Mouse (Mus musculus): Measurements from ENCODE around the gene Foxa1. TPM values are rescaled to one million over a fixed set of nuclear protein-coding genes. Genes with fewer than 3 reads are reported as not detected.

The Foxa1 gene
- not detected for total RNA-seq (2021)

GRCm38 (mm10) chr12:57546415-57547201, at the start of gene Foxa1:
Gene Foxa1, minus strand, starts transcription at chr12:57546916.
- no peak for DNase-seq
- intact Hi-C loops (cut with DNase I), result no loop called here

- intact Hi-C loops (cut with DNase I), result no loop called here
- DNase-seq, result peak; percentile 45
These were observed 29.4 kb upstream of the Foxa1 start for GRCm38 (mm10) chr12:57575931-57576628.

GRCm38 (mm10) chr12:57572415-57572814, 25.7 kb upstream of the Foxa1 start:
- DNase-seq, result no peak
- intact Hi-C loops (cut with DNase I), result no loop called here

GRCm38 (mm10) chr12:57571773-57572172, 25.1 kb upstream of the Foxa1 start:
- no peak for DNase-seq

GRCm38 (mm10) chr12:57563909-57564308, 17.2 kb upstream of the Foxa1 start, which contains the start of gene Ttc6:
Gene Ttc6, plus strand, starts transcription at chr12:57564113.
- intact Hi-C loops (cut with DNase I), result no loop called here
- no peak for DNase-seq

More at GRCm38 (mm10) chr12:57571773-57572172, 25.1 kb upstream of the Foxa1 start:
- intact Hi-C loops (cut with DNase I), result no loop called here

- no peak for DNase-seq
- intact Hi-C loops (cut with DNase I), result no loop called here
These were observed 7.4 kb upstream of the Foxa1 start for GRCm38 (mm10) chr12:57554091-57554490.

GRCm38 (mm10) chr12:57552286-57552685, 5.6 kb upstream of the Foxa1 start:
- intact Hi-C loops (cut with DNase I), result no loop called here
- DNase-seq, result no peak

GRCm38 (mm10) chr12:57550881-57551280, 4.2 kb upstream of the Foxa1 start:
- intact Hi-C loops (cut with DNase I), result no loop called here
- no peak for DNase-seq

- DNase-seq, result no peak
- intact Hi-C loops (cut with DNase I), result no loop called here
These were observed 3.6 kb upstream of the Foxa1 start for GRCm38 (mm10) chr12:57550181-57550808.

- no peak for DNase-seq
- intact Hi-C loops (cut with DNase I), result no loop called here
These were observed 3.0 kb upstream of the Foxa1 start for GRCm38 (mm10) chr12:57549667-57550160.

- intact Hi-C loops (cut with DNase I), result no loop called here
- no peak for DNase-seq
These were observed 2.4 kb upstream of the Foxa1 start for GRCm38 (mm10) chr12:57548981-57549666.

- intact Hi-C loops (cut with DNase I), result no loop called here
- DNase-seq, result peak; percentile 44
These were observed 1.8 kb upstream of the Foxa1 start for GRCm38 (mm10) chr12:57548352-57548980.

GRCm38 (mm10) chr12:57547890-57548289, 1.2 kb upstream of the Foxa1 start:
- intact Hi-C loops (cut with DNase I), result no loop called here
- DNase-seq, result no peak

GRCm38 (mm10) chr12:57545371-57546241, 1.1 kb downstream of the Foxa1 start:
- intact Hi-C loops (cut with DNase I), result no loop called here
- no peak for DNase-seq

- intact Hi-C loops (cut with DNase I), result no loop called here
- DNase-seq, result peak; percentile 70
These were observed 1.9 kb downstream of the Foxa1 start for GRCm38 (mm10) chr12:57544641-57545370.

GRCm38 (mm10) chr12:57543627-57543991, 3.1 kb downstream of the Foxa1 start:
- intact Hi-C loops (cut with DNase I), result no loop called here
- no peak for DNase-seq

- intact Hi-C loops (cut with DNase I), result no loop called here
- DNase-seq, result no peak
These were observed 3.7 kb downstream of the Foxa1 start for GRCm38 (mm10) chr12:57542746-57543626.
